27 mouse cellular contexts compared by ENCODE assay signal in the genomic region with DNA sequence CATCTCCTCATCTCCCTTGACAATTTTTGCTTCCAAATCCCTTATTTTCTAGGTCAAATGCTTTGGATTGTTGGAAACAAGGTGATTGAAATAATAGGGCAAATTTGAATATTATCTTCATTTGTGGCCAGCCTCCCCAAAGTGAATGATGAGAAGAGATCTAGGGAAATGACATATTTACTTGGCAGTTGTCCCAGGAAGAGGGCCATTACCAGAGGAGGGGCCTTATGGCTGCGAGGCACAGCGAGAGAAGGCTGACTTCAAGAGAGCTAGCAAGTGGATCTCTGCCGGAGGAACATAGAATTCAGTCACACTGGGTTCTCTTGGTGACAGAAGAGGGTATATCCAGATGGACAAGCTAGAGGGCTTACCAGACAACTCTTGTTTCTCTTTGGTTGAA.
DNase-seq lines count a peak whose midpoint lies in the region; ATAC-seq and TF ChIP-seq lines count a peak whose summit lies in the region.
"Had no signal": no experiment of that assay in that cellular context is flagged by ENCODE, and none has a peak within 500 bp of the region (broad histone marks: within the 10 kb centered on the region; RNA-seq: fewer than 3 reads in every experiment).

No protein-coding gene starts in this region.

- H3K4me2 ChIP-seq in embryonic facial prominence, embryonic 14.5 days (ENCODE audit: low read depth, low read length): no peak overlapping the region
- H3K4me2 ChIP-seq in lung, postnatal 0 days (replicated peaks; ENCODE audit: low read depth, low read length): no peak overlapping the region
- H3K4me2 ChIP-seq: embryonic facial prominence, embryonic 15.5 days; heart, embryonic 13.5 days; hindbrain, embryonic 12.5 days; hindbrain, embryonic 15.5 days had no signal

- no peaks in the 10 kb centered on the region for H3K27me3 ChIP-seq in embryonic facial prominence, embryonic 14.5 days (replicated peaks; ENCODE audit: control insufficient read depth, insufficient read depth, low read length)
- no peaks in the 10 kb centered on the region for H3K27me3 ChIP-seq in embryonic facial prominence, embryonic 10.5 days (replicated peaks; ENCODE audit: low read depth, poor library complexity, severe bottlenecking)
- H3K27me3 ChIP-seq in heart, embryonic 10.5 days (ENCODE audit: insufficient read depth, poor library complexity, severe bottlenecking): no peaks in the 10 kb centered on the region
- H3K27me3 ChIP-seq in lung, postnatal 0 days (replicated peaks; ENCODE audit: insufficient read depth, low read length): no peaks in the 10 kb centered on the region
- H3K27me3 ChIP-seq: CH12.LX; embryonic facial prominence, embryonic 15.5 days; heart, embryonic 13.5 days; hindbrain, embryonic 12.5 days; hindbrain, embryonic 15.5 days had no signal

- no peak for TF ChIP-seq CTCF in lung, postnatal 0 days (IDR thresholded peaks at IDR 0.05)

- no peak overlapping the region for H3K27ac ChIP-seq in embryonic facial prominence, embryonic 14.5 days (replicated peaks; ENCODE audit: low read depth, low read length)
- no peak overlapping the region for H3K27ac ChIP-seq in embryonic facial prominence, embryonic 10.5 days (replicated peaks)
- H3K27ac ChIP-seq in heart, embryonic 10.5 days: no peak overlapping the region
- no peak overlapping the region for H3K27ac ChIP-seq in lung, postnatal 0 days (ENCODE audit: low read length)
- H3K27ac ChIP-seq: embryonic facial prominence, embryonic 15.5 days; heart, embryonic 13.5 days; hindbrain, embryonic 12.5 days; hindbrain, embryonic 15.5 days had no signal

- no peak overlapping the region for H3K4me3 ChIP-seq in embryonic facial prominence, embryonic 14.5 days (ENCODE audit: low read depth, low read length)
- no peak overlapping the region for H3K4me3 ChIP-seq in embryonic facial prominence, embryonic 10.5 days
- H3K4me3 ChIP-seq in heart, embryonic 10.5 days: no peak overlapping the region
- no peak overlapping the region for H3K4me3 ChIP-seq in lung, postnatal 0 days (ENCODE audit: low read depth, low read length)
- H3K4me3 ChIP-seq: embryonic facial prominence, embryonic 15.5 days; heart, embryonic 13.5 days; hindbrain, embryonic 12.5 days; hindbrain, embryonic 15.5 days had no signal

- no peak for TF ChIP-seq EP300 in lung, postnatal 0 days (IDR thresholded peaks at IDR 0.05)

- H3K9me3 ChIP-seq in embryonic facial prominence, embryonic 14.5 days (ENCODE audit: control insufficient read depth, low read length): 0 out of 2 replicates have a peak, but pooled peaks cover 4% of the 10 kb centered on the region
- H3K9me3 ChIP-seq in embryonic facial prominence, embryonic 10.5 days: no peaks in the 10 kb centered on the region
- no peaks in the 10 kb centered on the region for H3K9me3 ChIP-seq in heart, embryonic 10.5 days
- no peaks in the 10 kb centered on the region for H3K9me3 ChIP-seq in lung, postnatal 0 days (ENCODE audit: low read length)
- H3K9me3 ChIP-seq: embryonic facial prominence, embryonic 15.5 days; heart, embryonic 13.5 days; hindbrain, embryonic 12.5 days; hindbrain, embryonic 15.5 days had no signal

- 66% methylated on average over 3 of the region's 3 CpGs for WGBS in embryonic facial prominence, embryonic 14.5 days
- 89% methylated on average over 3 of the region's 3 CpGs for WGBS in embryonic facial prominence, embryonic 10.5 days
- WGBS in heart, embryonic 10.5 days: 82% methylated on average over 3 of the region's 3 CpGs
- 28% methylated on average over 3 of the region's 3 CpGs for WGBS in lung, postnatal 0 days

- no peak for ATAC-seq in embryonic facial prominence, embryonic 14.5 days (ENCODE audit: low read depth)
- no peak for ATAC-seq in lung, postnatal 0 days
- ATAC-seq: forebrain, embryonic 14.5 days; forebrain, postnatal 0 days; Patski had no signal

- no peaks in the 10 kb centered on the region for H3K36me3 ChIP-seq in embryonic facial prominence, embryonic 14.5 days (ENCODE audit: control insufficient read depth, insufficient read depth, low read length)
- no peaks in the 10 kb centered on the region for H3K36me3 ChIP-seq in embryonic facial prominence, embryonic 10.5 days (replicated peaks)
- H3K36me3 ChIP-seq in heart, embryonic 10.5 days: no peaks in the 10 kb centered on the region
- no peaks in the 10 kb centered on the region for H3K36me3 ChIP-seq in lung, postnatal 0 days (ENCODE audit: insufficient read depth, low read length)
- H3K36me3 ChIP-seq: embryonic facial prominence, embryonic 15.5 days; G1E; heart, embryonic 13.5 days; hindbrain, embryonic 12.5 days; hindbrain, embryonic 15.5 days had no signal

- peak; percentile 59 for DNase-seq in embryonic facial prominence, embryonic 14.5 days (ENCODE audit: low spot score)
- no peak for DNase-seq in embryonic facial prominence, embryonic 10.5 days (ENCODE audit: low spot score)
- peak; percentile 38 for DNase-seq in heart, embryonic 10.5 days (ENCODE audit: low spot score)
- no peak for DNase-seq in heart, adult 9 months (ENCODE audit: low spot score in 2 of 2)
- DNase-seq in lung, postnatal 0 days (ENCODE audit: low spot score): peak; percentile 29
- no peak for DNase-seq in lung, postnatal 25 days (ENCODE audit: low spot score)
- DNase-seq in retina, postnatal 1 day: peak; percentile 20
- no peak for DNase-seq in retina, embryonic 14.5 days (ENCODE audit: low spot score)
- DNase-seq: adrenal gland, adult 2 months; adrenal gland, postnatal 25 days; B cell, adult 2 months; cerebellum, adult 11-12 months; cerebellum, adult 8-10 months; cerebellum, postnatal 10 days; cerebellum, postnatal 36 days; embryo, embryonic 11 days; forebrain, postnatal 0 days; gastrocnemius, postnatal 10 days; gastrocnemius, postnatal 36 days had no signal

- no peak overlapping the region for H3K9ac ChIP-seq in embryonic facial prominence, embryonic 14.5 days (ENCODE audit: low read depth, low read length)
- no peak overlapping the region for H3K9ac ChIP-seq in lung, postnatal 0 days (replicated peaks; ENCODE audit: low read depth)
- H3K9ac ChIP-seq: embryonic facial prominence, embryonic 15.5 days; forebrain, postnatal 0 days; heart, embryonic 13.5 days; hindbrain, embryonic 12.5 days; hindbrain, embryonic 15.5 days had no signal

- no peaks in the 10 kb centered on the region for H3K4me1 ChIP-seq in embryonic facial prominence, embryonic 14.5 days (ENCODE audit: control insufficient read depth, insufficient read depth, low read length)
- H3K4me1 ChIP-seq in embryonic facial prominence, embryonic 10.5 days: peaks cover 19% of the 10 kb centered on the region
- H3K4me1 ChIP-seq in heart, embryonic 10.5 days: peaks cover 8% of the 10 kb centered on the region; the same call in 1 of the 2 replicates
- no peaks in the 10 kb centered on the region for H3K4me1 ChIP-seq in lung, postnatal 0 days (ENCODE audit: insufficient read depth, low read depth, low read length)
- H3K4me1 ChIP-seq: embryonic facial prominence, embryonic 15.5 days had no signal

Comparison
In these comparisons a context has a peak if more than half of its experiments do, and no peak if none do; other contexts are left out.
1. DNase-seq: peak in embryonic facial prominence, embryonic 14.5 days (single experiment), heart, embryonic 10.5 days (single experiment), lung, postnatal 0 days (single experiment) and retina, postnatal 1 day (single experiment); none in embryonic facial prominence, embryonic 10.5 days (single experiment), heart, adult 9 months (0 of 2), lung, postnatal 25 days (single experiment) and retina, embryonic 14.5 days (single experiment).